Mouse (Mus musculus) liver, postnatal 0 days (tissue): ENCODE results near the gene Evi5l. TPM values are rescaled to one million over a fixed set of nuclear protein-coding genes. Genes with fewer than 3 reads are reported as not detected.

Source experiments
- ATAC-seq: fragments of 200-750 bp; cut with Nextera tagmentation; 2 replicates; pipeline ENCODE4 v1.8.0; 2017; ENCODE audit warnings: mild to moderate bottlenecking, moderate library complexity
- DNase-seq: peaks from one replicate; pipeline ENCODE4 v3.0.0-alpha.2; 2016
- H3K27ac ChIP-seq: fragments of 300-500 bp; sonication (generic); 2 replicates; pipeline ENCODE4 v1.5.1; 2014; ENCODE audit warnings: antibody characterized with exemption, moderate library complexity, mild to moderate bottlenecking, low read depth
- H3K27me3 ChIP-seq: fragments of 300-500 bp; sonication (generic); 2 replicates; pipeline ENCODE4 v1.6.1; 2014; ENCODE audit warnings: low read length, control low read depth, mixed read lengths; ENCODE audit not compliant: insufficient read depth
- H3K36me3 ChIP-seq: fragments of 300-500 bp; sonication (generic); replicated peaks from 2 replicates; pipeline ENCODE4 v1.6.1; 2014; ENCODE audit warnings: mild to moderate bottlenecking, control low read depth, low read length, moderate library complexity, mixed read lengths; ENCODE audit not compliant: insufficient read depth
- H3K4me1 ChIP-seq: fragments of 300-500 bp; sonication (generic); 2 replicates; pipeline ENCODE4 v1.6.1; 2014; ENCODE audit warnings: antibody characterized with exemption, mild to moderate bottlenecking, control low read depth; ENCODE audit not compliant: insufficient read depth
- H3K4me2 ChIP-seq: fragments of 300-500 bp; sonication (generic); 2 replicates; pipeline ENCODE4 v1.6.1; 2014; ENCODE audit warnings: low read depth, mild to moderate bottlenecking, low read length, moderate library complexity, mixed read lengths
- H3K4me3 ChIP-seq: fragments of 300-500 bp; sonication (generic); 2 replicates; pipeline ENCODE4 v1.5.1; 2014; ENCODE audit warnings: low read depth, low read length
- H3K9ac ChIP-seq: fragments of 300-500 bp; sonication (generic); replicated peaks from 2 replicates; pipeline ENCODE4 v1.6.1; 2014; ENCODE audit warnings: mild to moderate bottlenecking, moderate library complexity
- H3K9me3 ChIP-seq: fragments of 300-500 bp; sonication (generic); 2 replicates; pipeline ENCODE4 v1.6.1; 2016; ENCODE audit warnings: mild to moderate bottlenecking, control low read depth, low read length, mixed read lengths
- CTCF ChIP-seq: sonication (generic); IDR thresholded peaks from 2 replicates; pipeline ENCODE4 v1.5.1; 2016; ENCODE audit warnings: antibody characterized with exemption, low read depth
- EP300 ChIP-seq: IDR thresholded peaks from 2 replicates; pipeline ENCODE4 v1.6.1; 2016; ENCODE audit warnings: antibody characterized with exemption, low read depth, mild to moderate bottlenecking
- WGBS: fragments of 180-500 bp; shearing (Covaris S2); extraction: QIAGEN DNeasy Blood & Tissue Kit; methylation state at CpG from one replicate; pipeline ENCODE4 v1.1.7; 2014; ENCODE audit not compliant: insufficient replicate concordance; 5-methylcytosine and 5-hydroxymethylcytosine counted together
- polyA plus RNA-seq: library from polyadenylated mRNA; unstranded; fragments of >200 nt; fragmentation: Nextera tagmentation; extraction: Ambion mirVana; gene quantifications from 2 replicates; pipeline ENCODE4 v1.2.1, GENCODE M21; 2015

The Evi5l gene
- polyA plus RNA-seq, 1 experiment from 2014 or later: 3.8 TPM

- H3K9me3 ChIP-seq: no peaks in the 10 kb centered on the region
- H3K36me3 ChIP-seq: no peaks in the 10 kb centered on the region
- WGBS: 60% methylated on average over 10 of the region's 10 CpGs
- H3K27ac ChIP-seq: no peak overlapping the region
- ATAC-seq (no peak), DNase-seq (no peak)
- peaks cover 17% of the 10 kb centered on the region for H3K27me3 ChIP-seq
- no peak overlapping the region for H3K9ac ChIP-seq
- no peak overlapping the region for H3K4me2 ChIP-seq
- H3K4me1 ChIP-seq: peaks cover 4% of the 10 kb centered on the region; the same call in 1 of the 2 replicates
- TF ChIP-seq EP300 (no peak), CTCF (no peak)
- no peak overlapping the region for H3K4me3 ChIP-seq
Measured at GRCm38 (mm10) chr8:4230612-4231351, 64.4 kb downstream of the Evi5l start.

GRCm38 (mm10) chr8:4237814-4238433 is 71.6 kb downstream of the Evi5l start:
- Histone ChIP-seq H3K4me2 (peak overlapping the region; percentile 76), H3K4me1 (peaks cover 24% of the 10 kb centered on the region), H3K27me3 (0 out of 2 replicates have a peak, but pooled peaks cover 3% of the 10 kb centered on the region), H3K36me3 (peaks cover 11% of the 10 kb centered on the region; the same call in 1 of the 2 replicates), H3K4me3 (peak overlapping the region; percentile 93), H3K9ac (peak overlapping the region; percentile 71), H3K9me3 (no peaks in the 10 kb centered on the region), H3K27ac (peak overlapping the region; percentile 91)
- DNase-seq: no peak
- ATAC-seq: no peak; the same call in 1 of the 2 replicates
- TF ChIP-seq CTCF (no peak), EP300 (no peak)
- 13% methylated on average over 15 of the region's 15 CpGs for WGBS

GRCm38 (mm10) chr8:4238434-4239192 is 72.2 kb downstream of the Evi5l start, which contains the start of the genes Map2k7 and Gm49320:
TSS of gene Map2k7 (plus strand) at chr8:4238740.
TSS of gene Gm49320 (plus strand) at chr8:4238865.
- WGBS: under 1% methylated on average over 68 of the region's 71 CpGs
- Histone ChIP-seq H3K9ac (peak within 1 kb of the TSS; percentile 71), H3K9me3 (no peaks in the 10 kb centered on the region), H3K4me2 (peak within 1 kb of the TSS; percentile 76), H3K4me1 (peaks cover 24% of the 10 kb centered on the region), H3K36me3 (peaks cover 18% of the 10 kb centered on the region), H3K27ac (peak within 1 kb of the TSS; percentile 91), H3K27me3 (0 out of 2 replicates have a peak, but pooled peaks cover 3% of the 10 kb centered on the region), H3K4me3 (peak within 1 kb of the TSS; percentile 93)
- TF ChIP-seq CTCF (peak; percentile 73), EP300 (no peak)
- peak; percentile 99 for DNase-seq
- peak; percentile 93 for ATAC-seq

GRCm38 (mm10) chr8:4239193-4239890 is 73.0 kb downstream of the Evi5l start:
- Histone ChIP-seq H3K27ac (peak overlapping the region; percentile 91), H3K9ac (peak overlapping the region; percentile 71), H3K4me2 (peak overlapping the region; percentile 76), H3K4me1 (peaks cover 24% of the 10 kb centered on the region), H3K9me3 (no peaks in the 10 kb centered on the region), H3K4me3 (peak overlapping the region; percentile 93), H3K27me3 (0 out of 2 replicates have a peak, but pooled peaks cover 3% of the 10 kb centered on the region), H3K36me3 (peaks cover 25% of the 10 kb centered on the region)
- TF ChIP-seq EP300 (no peak), CTCF (no peak)
- DNase-seq: no peak
- peak; percentile 48 for ATAC-seq
- WGBS: 6% methylated on average over 19 of the region's 19 CpGs

GRCm38 (mm10) chr8:4245061-4245460 is 78.7 kb downstream of the Evi5l start:
- Histone ChIP-seq H3K4me2 (no peak overlapping the region), H3K4me1 (peaks cover 6% of the 10 kb centered on the region), H3K27me3 (no peaks in the 10 kb centered on the region), H3K4me3 (no peak overlapping the region), H3K27ac (no peak overlapping the region), H3K36me3 (peaks cover 54% of the 10 kb centered on the region), H3K9ac (no peak overlapping the region), H3K9me3 (no peaks in the 10 kb centered on the region)
- ATAC-seq (no peak), DNase-seq (no peak)
- TF ChIP-seq EP300: no peak
- TF ChIP-seq CTCF: no peak
- WGBS: 91% methylated on average over 5 of the region's 5 CpGs
